Mouse (Mus musculus) embryonic facial prominence, embryonic 10.5 days (tissue): ENCODE measurements around the gene Zpr1. TPM values are rescaled to one million over a fixed set of nuclear protein-coding genes. Genes with fewer than 3 reads are reported as not detected.
A peak's percentile ranks its signal among the peaks of the same experiment; 100 is the strongest.

Experiments
- DNase-seq: peaks from one replicate; pipeline ENCODE4 v3.0.0-alpha.2; 2017; ENCODE audit warnings: low spot score
- H3K27ac ChIP-seq: fragments of 300-500 bp; sonication (generic); replicated peaks from 2 replicates; pipeline ENCODE4 v1.5.1; 2016; ENCODE audit warnings: mild to moderate bottlenecking
- H3K27me3 ChIP-seq: fragments of 300-500 bp; sonication (generic); replicated peaks from 2 replicates; pipeline ENCODE4 v1.6.1; 2016; ENCODE audit warnings: low read depth, mild to moderate bottlenecking; ENCODE audit not compliant: poor library complexity, severe bottlenecking
- H3K36me3 ChIP-seq: fragments of 300-500 bp; sonication (generic); replicated peaks from 2 replicates; pipeline ENCODE4 v1.6.1; 2016; ENCODE audit warnings: mild to moderate bottlenecking, moderate library complexity
- H3K4me1 ChIP-seq: fragments of 300-500 bp; sonication (generic); 2 replicates; pipeline ENCODE4 v1.6.1; 2016
- H3K4me3 ChIP-seq: fragments of 300-500 bp; sonication (generic); 2 replicates; pipeline ENCODE4 v1.5.1; 2016; ENCODE audit warnings: mild to moderate bottlenecking, moderate library complexity
- H3K9me3 ChIP-seq: fragments of 300-500 bp; sonication (generic); 2 replicates; pipeline ENCODE4 v1.6.1; 2016; ENCODE audit warnings: mild to moderate bottlenecking
- WGBS: fragments of 180-500 bp; shearing (Covaris S2); methylation state at CpG from one replicate; pipeline ENCODE4 v1.1.7; 2016; 5-methylcytosine and 5-hydroxymethylcytosine counted together
- polyA plus RNA-seq: library from polyadenylated mRNA; unstranded; fragments of >200 nt; fragmentation: Nextera tagmentation; extraction: Ambion mirVana; gene quantifications from 2 replicates; pipeline ENCODE4 v1.2.1, GENCODE M21; 2016

The Zpr1 gene
- polyA plus RNA-seq, 1 experiment from 2014 or later, result 70.8 TPM

- DNase-seq, result no peak
- Histone ChIP-seq H3K27ac (no peak within 1 kb of the TSS), H3K36me3 (no peaks in the 10 kb centered on the region), H3K4me3 (no peak within 1 kb of the TSS), H3K27me3 (peaks cover 12% of the 10 kb centered on the region; the same call in 1 of the 2 replicates), H3K9me3 (no peaks in the 10 kb centered on the region), H3K4me1 (peaks cover 10% of the 10 kb centered on the region)
- WGBS, result 67% methylated on average over 7 of the region's 7 CpGs
These were observed 32.2 kb upstream of the Zpr1 start, which contains the start of gene Apoa4 for GRCm38 (mm10) chr9:46240526-46241153. Gene Apoa4, plus strand, starts transcription at chr9:46240696.

- no peaks in the 10 kb centered on the region for H3K36me3 ChIP-seq
- no peak overlapping the region for H3K4me3 ChIP-seq
- no peaks in the 10 kb centered on the region for H3K9me3 ChIP-seq
- 77% methylated on average over 2 of the region's 2 CpGs for WGBS
- peaks cover 12% of the 10 kb centered on the region; the same call in 1 of the 2 replicates for H3K27me3 ChIP-seq
- H3K27ac ChIP-seq, result no peak overlapping the region
- peaks cover 8% of the 10 kb centered on the region for H3K4me1 ChIP-seq
- DNase-seq, result no peak
These were observed 31.0 kb upstream of the Zpr1 start for GRCm38 (mm10) chr9:46241818-46242217.

GRCm38 (mm10) chr9:46243122-46243521 is 29.7 kb upstream of the Zpr1 start:
- H3K4me1 ChIP-seq, result peaks cover 8% of the 10 kb centered on the region
- peaks cover 12% of the 10 kb centered on the region for H3K27me3 ChIP-seq
- WGBS, result 68% methylated on average over 4 of the region's 4 CpGs
- no peak overlapping the region for H3K27ac ChIP-seq
- H3K4me3 ChIP-seq, result no peak overlapping the region
- DNase-seq, result no peak
- no peaks in the 10 kb centered on the region for H3K36me3 ChIP-seq
- no peaks in the 10 kb centered on the region for H3K9me3 ChIP-seq

GRCm38 (mm10) chr9:46243584-46243983 is 29.3 kb upstream of the Zpr1 start:
- no peaks in the 10 kb centered on the region for H3K9me3 ChIP-seq
- peaks cover 8% of the 10 kb centered on the region for H3K4me1 ChIP-seq
- H3K4me3 ChIP-seq, result no peak overlapping the region
- DNase-seq, result no peak
- no peak overlapping the region for H3K27ac ChIP-seq
- WGBS, result 55% methylated on average over 8 of the region's 8 CpGs
- H3K27me3 ChIP-seq, result peaks cover 12% of the 10 kb centered on the region
- H3K36me3 ChIP-seq, result no peaks in the 10 kb centered on the region

- Histone ChIP-seq H3K27ac (no peak overlapping the region), H3K36me3 (no peaks in the 10 kb centered on the region), H3K4me1 (peaks cover 8% of the 10 kb centered on the region), H3K9me3 (no peaks in the 10 kb centered on the region), H3K27me3 (peaks cover 12% of the 10 kb centered on the region), H3K4me3 (no peak overlapping the region)
- DNase-seq, result peak; percentile 75
- 27% methylated on average over 11 of the region's 11 CpGs for WGBS
These were observed 26.0 kb upstream of the Zpr1 start for GRCm38 (mm10) chr9:46246752-46247324.

GRCm38 (mm10) chr9:46256177-46256576 is 16.7 kb upstream of the Zpr1 start:
- no peak overlapping the region for H3K27ac ChIP-seq
- H3K4me3 ChIP-seq, result no peak overlapping the region
- no peaks in the 10 kb centered on the region for H3K36me3 ChIP-seq
- DNase-seq, result no peak
- no peaks in the 10 kb centered on the region for H3K27me3 ChIP-seq
- H3K4me1 ChIP-seq, result peaks cover 5% of the 10 kb centered on the region; the same call in 1 of the 2 replicates
- H3K9me3 ChIP-seq, result no peaks in the 10 kb centered on the region
- 87% methylated on average over 7 of the region's 7 CpGs for whole genome bisulfite sequencing

- WGBS, result 89% methylated on average over 10 of the region's 10 CpGs
- DNase-seq, result no peak
- no peaks in the 10 kb centered on the region for H3K36me3 ChIP-seq
- no peak overlapping the region for H3K27ac ChIP-seq
- H3K9me3 ChIP-seq, result no peaks in the 10 kb centered on the region
- H3K4me1 ChIP-seq, result peaks cover 5% of the 10 kb centered on the region; the same call in 1 of the 2 replicates
- no peak overlapping the region for H3K4me3 ChIP-seq
- no peaks in the 10 kb centered on the region for H3K27me3 ChIP-seq
These were observed 16.0 kb upstream of the Zpr1 start for GRCm38 (mm10) chr9:46256658-46257385.

- Histone ChIP-seq H3K36me3 (no peaks in the 10 kb centered on the region), H3K4me3 (no peak overlapping the region), H3K4me1 (peaks cover 5% of the 10 kb centered on the region; the same call in 1 of the 2 replicates), H3K9me3 (no peaks in the 10 kb centered on the region), H3K27me3 (no peaks in the 10 kb centered on the region), H3K27ac (no peak overlapping the region)
- WGBS, result 86% methylated on average over 3 of the region's 3 CpGs
- DNase-seq, result no peak
These were observed 15.3 kb upstream of the Zpr1 start for GRCm38 (mm10) chr9:46257546-46257945.

- Histone ChIP-seq H3K9me3 (no peaks in the 10 kb centered on the region), H3K36me3 (no peaks in the 10 kb centered on the region), H3K27me3 (no peaks in the 10 kb centered on the region), H3K4me3 (no peak overlapping the region), H3K27ac (no peak overlapping the region), H3K4me1 (peaks cover 5% of the 10 kb centered on the region; the same call in 1 of the 2 replicates)
- 88% methylated on average over 6 of the region's 6 CpGs for WGBS
- no peak for DNase-seq
These were observed 13.8 kb upstream of the Zpr1 start for GRCm38 (mm10) chr9:46259111-46259510.

GRCm38 (mm10) chr9:46261131-46261530 is 11.7 kb upstream of the Zpr1 start:
- DNase-seq, result no peak
- no peaks in the 10 kb centered on the region for H3K36me3 ChIP-seq
- H3K9me3 ChIP-seq, result no peaks in the 10 kb centered on the region
- 88% methylated on average over 7 of the region's 7 CpGs for WGBS
- no peaks in the 10 kb centered on the region for H3K27me3 ChIP-seq
- peaks cover 5% of the 10 kb centered on the region; the same call in 1 of the 2 replicates for H3K4me1 ChIP-seq
- no peak overlapping the region for H3K27ac ChIP-seq
- no peak overlapping the region for H3K4me3 ChIP-seq

GRCm38 (mm10) chr9:46268343-46268873 is 4.5 kb upstream of the Zpr1 start, which contains the start of gene Apoa5:
Gene Apoa5, plus strand, starts transcription at chr9:46268633.
- Histone ChIP-seq H3K9me3 (no peaks in the 10 kb centered on the region), H3K27ac (no peak within 1 kb of the TSS), H3K4me3 (no peak within 1 kb of the TSS), H3K36me3 (no peaks in the 10 kb centered on the region), H3K4me1 (peaks cover 21% of the 10 kb centered on the region), H3K27me3 (peaks cover 43% of the 10 kb centered on the region)
- 58% methylated on average over 7 of the region's 7 CpGs for WGBS
- DNase-seq, result no peak

- peaks cover 43% of the 10 kb centered on the region for H3K27me3 ChIP-seq
- DNase-seq, result no peak
- no peak overlapping the region for H3K4me3 ChIP-seq
- no peak overlapping the region for H3K27ac ChIP-seq
- 85% methylated on average over 5 of the region's 5 CpGs for WGBS
- peaks cover under 1% of the 10 kb centered on the region; the same call in 1 of the 2 replicates for H3K36me3 ChIP-seq
- peaks cover 28% of the 10 kb centered on the region for H3K4me1 ChIP-seq
- no peaks in the 10 kb centered on the region for H3K9me3 ChIP-seq
These were observed 3.7 kb upstream of the Zpr1 start for GRCm38 (mm10) chr9:46269125-46269524.
